Mouse (Mus musculus): ENCODE results near the gene Tmc2. TPM values are rescaled to one million over a fixed set of nuclear protein-coding genes. Genes with fewer than 3 reads are reported as not detected.

Tmc2 gene
- polyA plus RNA-seq, 1 experiment = not detected

- Histone ChIP-seq H3K27me3 (ENCODE audit: control insufficient read depth, insufficient read depth, low read length) (peaks cover 26% of the 10 kb centered on the region; the same call in 1 of the 2 replicates), H3K36me3 (ENCODE audit: control insufficient read depth, insufficient read depth, low read length) (no peaks in the 10 kb centered on the region), H3K4me3 (ENCODE audit: control insufficient read depth, insufficient read depth, low read length) (no peak overlapping the region), H3K27ac (ENCODE audit: control insufficient read depth, insufficient read depth, low read length) (no peak overlapping the region), H3K4me1 (replicated peaks; ENCODE audit: control insufficient read depth, insufficient read depth, low read length) (no peaks in the 10 kb centered on the region)
- peak; percentile 54 for DNase-seq
- TF ChIP-seq POLR2A (IDR thresholded peaks at IDR 0.05; ENCODE audit: control insufficient read depth, extremely low read depth, insufficient read depth, low read length, poor library complexity) = no peak
- TF ChIP-seq CTCF (IDR thresholded peaks at IDR 0.05; ENCODE audit: borderline replicate concordance, control insufficient read depth, extremely low read depth, insufficient read depth, low read length, poor library complexity) = no peak
- WGBS = 6% methylated on average over 8 of the region's 8 CpGs
These were observed 96.4 kb downstream of the Tmc2 start for GRCm38 (mm10) chr2:130291434-130291833.

DNA sequence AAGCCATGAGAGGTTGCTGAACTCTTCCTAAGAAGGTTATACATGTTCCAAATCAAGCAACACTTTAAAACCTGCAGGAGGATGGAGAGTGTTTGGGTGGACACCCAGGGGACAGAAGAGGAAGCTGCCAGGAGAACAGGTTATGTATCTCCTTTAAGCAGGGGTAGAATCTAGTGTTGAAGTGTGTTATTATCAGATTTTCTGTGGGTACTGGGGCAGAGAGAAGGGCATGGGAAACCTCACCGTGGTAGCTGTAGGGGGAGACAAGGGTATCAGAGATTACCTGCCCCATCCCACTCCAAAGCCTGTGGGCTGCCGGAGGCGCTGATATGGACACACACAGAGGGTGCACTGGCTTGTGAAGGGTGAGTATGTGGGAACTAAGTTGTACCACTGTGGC lies 98.0 kb downstream of the Tmc2 start:
- Histone ChIP-seq H3K4me1 (replicated peaks; ENCODE audit: control insufficient read depth, insufficient read depth, low read length) (no peaks in the 10 kb centered on the region), H3K4me3 (ENCODE audit: control insufficient read depth, insufficient read depth, low read length) (no peak overlapping the region), H3K36me3 (ENCODE audit: control insufficient read depth, insufficient read depth, low read length) (no peaks in the 10 kb centered on the region), H3K27ac (ENCODE audit: control insufficient read depth, insufficient read depth, low read length) (no peak overlapping the region), H3K27me3 (ENCODE audit: control insufficient read depth, insufficient read depth, low read length) (peaks cover 34% of the 10 kb centered on the region; the same call in 1 of the 2 replicates)
- TF ChIP-seq CTCF (IDR thresholded peaks at IDR 0.05; ENCODE audit: borderline replicate concordance, control insufficient read depth, extremely low read depth, insufficient read depth, low read length, poor library complexity) = no peak
- no peak for TF ChIP-seq POLR2A (IDR thresholded peaks at IDR 0.05; ENCODE audit: control insufficient read depth, extremely low read depth, insufficient read depth, low read length, poor library complexity)
- no peak for DNase-seq
- 62% methylated on average over 3 of the region's 3 CpGs for WGBS

- Histone ChIP-seq H3K27ac (ENCODE audit: control insufficient read depth, insufficient read depth, low read length) (no peak overlapping the region), H3K4me3 (ENCODE audit: control insufficient read depth, insufficient read depth, low read length) (no peak overlapping the region), H3K36me3 (ENCODE audit: control insufficient read depth, insufficient read depth, low read length) (no peaks in the 10 kb centered on the region), H3K27me3 (ENCODE audit: control insufficient read depth, insufficient read depth, low read length) (peaks cover 34% of the 10 kb centered on the region; the same call in 1 of the 2 replicates), H3K4me1 (replicated peaks; ENCODE audit: control insufficient read depth, insufficient read depth, low read length) (no peaks in the 10 kb centered on the region)
- WGBS = 15% methylated on average over 4 of the region's 4 CpGs
- no peak for TF ChIP-seq POLR2A (IDR thresholded peaks at IDR 0.05; ENCODE audit: control insufficient read depth, extremely low read depth, insufficient read depth, low read length, poor library complexity)
- no peak for TF ChIP-seq CTCF (IDR thresholded peaks at IDR 0.05; ENCODE audit: borderline replicate concordance, control insufficient read depth, extremely low read depth, insufficient read depth, low read length, poor library complexity)
- no peak for DNase-seq
These were observed 98.5 kb downstream of the Tmc2 start for GRCm38 (mm10) chr2:130293486-130293885.

DNA sequence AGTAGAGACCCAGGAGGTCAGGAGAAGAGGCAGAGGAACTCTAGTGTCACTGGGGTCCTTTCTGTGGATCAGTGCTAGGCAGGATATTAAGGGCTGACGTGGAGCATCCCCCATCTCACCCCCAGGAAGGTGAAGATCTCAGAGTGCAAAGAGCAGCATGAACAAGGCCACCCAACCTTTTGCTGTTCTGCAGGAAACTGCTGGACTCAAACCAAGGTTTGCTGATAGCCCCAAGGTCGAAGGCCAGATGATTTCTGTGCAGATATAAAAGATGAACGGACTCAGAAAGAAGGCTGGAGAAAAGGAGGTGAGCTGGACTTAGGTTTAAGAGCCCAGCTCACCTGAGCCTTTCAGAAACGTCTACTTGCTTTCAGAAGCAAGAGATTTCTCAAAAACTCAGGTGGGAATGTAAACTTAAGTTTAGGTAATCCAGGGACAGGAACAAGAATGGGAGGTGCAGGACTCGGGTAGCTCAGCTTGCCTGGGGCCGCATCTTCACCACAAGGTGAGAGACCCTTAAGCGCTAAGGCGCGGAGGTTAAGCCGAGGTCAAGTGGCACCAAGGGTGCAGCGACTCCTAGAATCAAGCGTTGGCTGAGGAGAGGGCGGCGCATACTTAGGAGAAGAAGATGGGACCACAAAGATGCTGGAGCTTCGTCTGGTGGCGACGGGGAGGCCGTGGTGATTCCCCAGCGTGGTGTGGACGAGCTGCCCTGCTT lies 99.4 kb downstream of the Tmc2 start:
- Histone ChIP-seq H3K27me3 (ENCODE audit: control insufficient read depth, insufficient read depth, low read length) (peaks cover 34% of the 10 kb centered on the region; the same call in 1 of the 2 replicates), H3K36me3 (ENCODE audit: control insufficient read depth, insufficient read depth, low read length) (no peaks in the 10 kb centered on the region), H3K4me3 (ENCODE audit: control insufficient read depth, insufficient read depth, low read length) (peak overlapping the region; percentile 5; the same call in 1 of the 2 replicates), H3K4me1 (replicated peaks; ENCODE audit: control insufficient read depth, insufficient read depth, low read length) (no peaks in the 10 kb centered on the region), H3K27ac (ENCODE audit: control insufficient read depth, insufficient read depth, low read length) (no peak overlapping the region)
- no peak for DNase-seq
- no peak for TF ChIP-seq CTCF (IDR thresholded peaks at IDR 0.05; ENCODE audit: borderline replicate concordance, control insufficient read depth, extremely low read depth, insufficient read depth, low read length, poor library complexity)
- TF ChIP-seq POLR2A (IDR thresholded peaks at IDR 0.05; ENCODE audit: control insufficient read depth, extremely low read depth, insufficient read depth, low read length, poor library complexity) = no peak
- WGBS = 15% methylated on average over 20 of the region's 20 CpGs

- TF ChIP-seq POLR2A (IDR thresholded peaks at IDR 0.05; ENCODE audit: control insufficient read depth, extremely low read depth, insufficient read depth, low read length, poor library complexity) = no peak
- WGBS = 2% methylated on average over 33 of the region's 39 CpGs
- H3K36me3 ChIP-seq (ENCODE audit: control insufficient read depth, insufficient read depth, low read length) = no peaks in the 10 kb centered on the region
- no peak within 1 kb of the TSS for H3K27ac ChIP-seq (ENCODE audit: control insufficient read depth, insufficient read depth, low read length)
- H3K4me1 ChIP-seq (replicated peaks; ENCODE audit: control insufficient read depth, insufficient read depth, low read length) = no peaks in the 10 kb centered on the region
- no peak for DNase-seq
- H3K27me3 ChIP-seq (ENCODE audit: control insufficient read depth, insufficient read depth, low read length) = peaks cover 34% of the 10 kb centered on the region; the same call in 1 of the 2 replicates
- H3K4me3 ChIP-seq (ENCODE audit: control insufficient read depth, insufficient read depth, low read length) = peak within 1 kb of the TSS; percentile 5; the same call in 1 of the 2 replicates
These were observed 99.9 kb downstream of the Tmc2 start, which contains the start of gene Ebf4 for GRCm38 (mm10) chr2:130294936-130295277. Gene Ebf4, plus strand, starts transcription at chr2:130295169.

DNA sequence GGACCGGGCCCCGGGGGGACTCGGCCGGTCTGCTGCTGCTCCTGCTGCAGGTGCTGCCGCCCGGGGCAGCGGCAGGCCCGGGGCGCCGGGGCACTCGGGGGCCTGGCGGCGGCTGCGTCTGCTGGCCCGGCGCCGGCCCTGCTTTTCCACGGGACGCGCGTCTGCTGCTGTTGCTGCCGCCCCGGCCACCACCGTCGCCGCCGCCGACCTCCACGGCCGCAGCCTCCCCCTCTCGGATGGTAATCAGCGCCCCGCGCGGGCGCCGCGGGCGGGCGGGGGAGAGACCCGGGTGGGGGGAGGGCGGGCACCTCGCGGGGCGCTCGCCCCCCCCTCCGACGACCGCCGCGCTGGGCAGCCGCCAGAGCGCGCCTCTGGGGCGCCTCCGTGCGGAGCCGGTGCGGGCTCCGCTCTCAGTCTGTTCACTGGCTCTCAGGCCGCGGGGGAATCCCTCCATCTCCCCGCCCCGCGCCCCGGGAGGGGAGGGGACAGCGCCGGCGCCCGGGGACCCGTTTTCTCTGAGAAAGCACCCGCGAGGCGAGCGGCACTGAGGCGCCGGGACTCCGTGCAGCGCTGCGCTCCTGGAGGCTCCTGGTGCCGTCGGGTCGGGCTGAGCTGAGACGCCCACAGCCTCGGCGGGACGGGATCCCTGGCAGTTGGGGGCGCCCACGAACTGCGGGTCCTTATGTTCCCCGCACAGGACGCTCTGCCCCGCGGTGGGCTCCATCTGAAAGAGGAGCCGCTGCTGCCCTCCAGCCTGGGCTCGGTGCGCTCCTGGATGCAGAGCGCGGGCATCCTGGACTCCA lies 100.5 kb downstream of the Tmc2 start:
- TF ChIP-seq CTCF (IDR thresholded peaks at IDR 0.05; ENCODE audit: borderline replicate concordance, control insufficient read depth, extremely low read depth, insufficient read depth, low read length, poor library complexity) = no peak
- TF ChIP-seq POLR2A (IDR thresholded peaks at IDR 0.05; ENCODE audit: control insufficient read depth, extremely low read depth, insufficient read depth, low read length, poor library complexity) = no peak
- H3K4me3 ChIP-seq (ENCODE audit: control insufficient read depth, insufficient read depth, low read length) = no peak overlapping the region
- peaks cover 34% of the 10 kb centered on the region; the same call in 1 of the 2 replicates for H3K27me3 ChIP-seq (ENCODE audit: control insufficient read depth, insufficient read depth, low read length)
- no peaks in the 10 kb centered on the region for H3K36me3 ChIP-seq (ENCODE audit: control insufficient read depth, insufficient read depth, low read length)
- WGBS = 2% methylated on average over 93 of the region's 99 CpGs
- no peaks in the 10 kb centered on the region for H3K4me1 ChIP-seq (replicated peaks; ENCODE audit: control insufficient read depth, insufficient read depth, low read length)
- H3K27ac ChIP-seq (ENCODE audit: control insufficient read depth, insufficient read depth, low read length) = no peak overlapping the region
- peak; percentile 31 for DNase-seq

All from thymus, adult 2 months (tissue).